10 mouse cellular contexts compared by ENCODE assay signal in genomic region chr11:17468431-17469165, GRCm38 (mm10).
DNase-seq lines count a peak whose midpoint lies in the region; ATAC-seq and TF ChIP-seq lines count a peak whose summit lies in the region.
"Had no signal": no experiment of that assay in that cellular context is flagged by ENCODE, and none has a peak within 500 bp of the region (broad histone marks: within the 10 kb centered on the region; RNA-seq: fewer than 3 reads in every experiment).

No protein-coding gene starts in this region.

- no peak for TF ChIP-seq EP300 in heart, adult 2 months (IDR thresholded peaks at IDR 0.05; ENCODE audit: insufficient read depth, low read depth, low read length)
- TF ChIP-seq EP300 in stomach, postnatal 0 days (optimal IDR thresholded peaks at IDR 0.05), result no peak

- TF ChIP-seq POLR2A in heart, adult 2 months (IDR thresholded peaks at IDR 0.05; ENCODE audit: insufficient read depth, low read depth, low read length), result no peak

- H3K9ac ChIP-seq in heart, adult 2 months (ENCODE audit: low read depth, low read length), result no peak overlapping the region
- no peak overlapping the region for H3K9ac ChIP-seq in heart, embryonic 14.5 days (ENCODE audit: low read length)
- H3K9ac ChIP-seq in stomach, postnatal 0 days (ENCODE audit: low read length), result no peak overlapping the region
- no peak overlapping the region for H3K9ac ChIP-seq in neural tube, embryonic 15.5 days (replicated peaks)
- H3K9ac ChIP-seq: limb, embryonic 15.5 days had no signal

- no peaks in the 10 kb centered on the region for H3K36me3 ChIP-seq in heart, adult 2 months (ENCODE audit: control insufficient read depth, insufficient read depth, low read length)
- no peaks in the 10 kb centered on the region for H3K36me3 ChIP-seq in heart, embryonic 14.5 days (ENCODE audit: control insufficient read depth, insufficient read depth, low read length)
- H3K36me3 ChIP-seq in stomach, postnatal 0 days (ENCODE audit: control insufficient read depth, insufficient read depth, low read length), result no peaks in the 10 kb centered on the region
- no peaks in the 10 kb centered on the region for H3K36me3 ChIP-seq in neural tube, embryonic 15.5 days
- H3K36me3 ChIP-seq: limb, embryonic 15.5 days had no signal

- H3K4me1 ChIP-seq in heart, adult 2 months (ENCODE audit: control insufficient read depth, insufficient read depth, low read length), result no peaks in the 10 kb centered on the region
- H3K4me1 ChIP-seq in heart, embryonic 14.5 days (ENCODE audit: control insufficient read depth in 2 of 2, insufficient read depth in 2 of 2, low read length in 2 of 2), result no peaks in the 10 kb centered on the region
- no peaks in the 10 kb centered on the region for H3K4me1 ChIP-seq in stomach, postnatal 0 days (replicated peaks; ENCODE audit: control insufficient read depth, insufficient read depth)
- no peaks in the 10 kb centered on the region for H3K4me1 ChIP-seq in neural tube, embryonic 15.5 days
- H3K4me1 ChIP-seq: limb, embryonic 15.5 days had no signal

- intact Hi-C loops in heart, adult 2 months (cut with DNase I), result no loop called here
- intact Hi-C loops in heart, postnatal 36 days (cut with DNase I), result loop anchor here (10.0 kb wide), 1 partner anchor 676 kb away; no protein-coding TSS in a partner anchor

- no peak overlapping the region for H3K4me3 ChIP-seq in heart, adult 2 months
- no peak overlapping the region for H3K4me3 ChIP-seq in heart, embryonic 14.5 days (ENCODE audit: control insufficient read depth in 1 of 2, insufficient read depth in 1 of 2, low read depth in 1 of 2, low read length in 2 of 2)
- H3K4me3 ChIP-seq in stomach, postnatal 0 days (ENCODE audit: low read depth, low read length), result no peak overlapping the region
- H3K4me3 ChIP-seq in neural tube, embryonic 15.5 days (replicated peaks), result no peak overlapping the region
- H3K4me3 ChIP-seq: limb, embryonic 15.5 days had no signal

- peak; percentile 78; the same call in 1 of the 2 replicates for ATAC-seq in heart, embryonic 14.5 days (ENCODE audit: insufficient number of reproducible peaks, insufficient read depth, low FRiP score, low read depth)
- ATAC-seq in stomach, postnatal 0 days (ENCODE audit: low FRiP score, low TSS enrichment), result peak; percentile 61; the same call in 1 of the 2 replicates
- ATAC-seq in neural tube, embryonic 15.5 days (ENCODE audit: low FRiP score), result no peak

- no peaks in the 10 kb centered on the region for H3K9me3 ChIP-seq in heart, embryonic 14.5 days (ENCODE audit: control insufficient read depth, low read length)
- no peaks in the 10 kb centered on the region for H3K9me3 ChIP-seq in stomach, postnatal 0 days (ENCODE audit: control insufficient read depth, low read length)
- H3K9me3 ChIP-seq in neural tube, embryonic 15.5 days (replicated peaks), result no peaks in the 10 kb centered on the region
- H3K9me3 ChIP-seq: limb, embryonic 15.5 days had no signal

- peak overlapping the region; percentile 36; the same call in 1 of the 2 replicates for H3K27ac ChIP-seq in heart, adult 2 months
- peak overlapping the region; percentile 4 to 36; a peak in 2 of 4 replicates for H3K27ac ChIP-seq in heart, embryonic 14.5 days (replicated peaks in 1 of 2; ENCODE audit: control insufficient read depth in 1 of 2, insufficient read depth in 1 of 2, low read depth in 2 of 2, low read length in 2 of 2)
- H3K27ac ChIP-seq in stomach, postnatal 0 days (replicated peaks), result no peak overlapping the region
- H3K27ac ChIP-seq in neural tube, embryonic 15.5 days (replicated peaks), result no peak overlapping the region
- H3K27ac ChIP-seq: limb, embryonic 15.5 days had no signal

- 50% methylated on average over 2 of the region's 2 CpGs for WGBS in heart, adult 2 months
- WGBS in heart, embryonic 14.5 days, result 74% methylated on average over 2 of the region's 2 CpGs
- WGBS in stomach, postnatal 0 days, result 64% methylated on average over 2 of the region's 2 CpGs
- WGBS in neural tube, embryonic 15.5 days, result 93% methylated on average over 2 of the region's 2 CpGs

- peak in 1 of 2 experiments; percentile 14 for DNase-seq in heart, adult 2 months
- DNase-seq in heart, postnatal 36 days, result no peak
- DNase-seq in urinary bladder, postnatal 25 days (ENCODE audit: low spot score), result peak; percentile 27
- no peak for DNase-seq in urinary bladder, adult 2 months (ENCODE audit: low spot score)
- no peak for DNase-seq in stomach, postnatal 0 days (ENCODE audit: low spot score)
- no peak for DNase-seq in left cerebral cortex, adult 11 months (ENCODE audit: low spot score)

- no peak for TF ChIP-seq CTCF in heart, adult 2 months (IDR thresholded peaks at IDR 0.05)
- no peak for TF ChIP-seq CTCF in stomach, postnatal 0 days (IDR thresholded peaks at IDR 0.05; ENCODE audit: low read depth)

- H3K27me3 ChIP-seq in heart, adult 2 months (ENCODE audit: control insufficient read depth, insufficient read depth, low read length), result no peaks in the 10 kb centered on the region
- no peaks in the 10 kb centered on the region for H3K27me3 ChIP-seq in heart, embryonic 14.5 days (ENCODE audit: control insufficient read depth, insufficient read depth, low read length)
- H3K27me3 ChIP-seq in stomach, postnatal 0 days (ENCODE audit: control insufficient read depth, insufficient read depth, low read length), result no peaks in the 10 kb centered on the region
- no peaks in the 10 kb centered on the region for H3K27me3 ChIP-seq in neural tube, embryonic 15.5 days (replicated peaks)

- H3K79me2 ChIP-seq in heart, adult 2 months (replicated peaks; ENCODE audit: control insufficient read depth, insufficient read depth, low read length), result no peaks in the 10 kb centered on the region

- H3K4me2 ChIP-seq in heart, embryonic 14.5 days (ENCODE audit: low read length), result no peak overlapping the region
- H3K4me2 ChIP-seq in stomach, postnatal 0 days (replicated peaks; ENCODE audit: low read depth), result no peak overlapping the region
- no peak overlapping the region for H3K4me2 ChIP-seq in neural tube, embryonic 15.5 days
- H3K4me2 ChIP-seq: limb, embryonic 15.5 days; midbrain, embryonic 11.5 days had no signal

Comparison
In these comparisons a context has a peak if more than half of its experiments do, and no peak if none do; other contexts are left out.
1. H3K27ac ChIP-seq: peak in heart, adult 2 months (single experiment) and heart, embryonic 14.5 days (2 of 2); none in stomach, postnatal 0 days (single experiment) and neural tube, embryonic 15.5 days (single experiment).